Mouse (Mus musculus) MN1 (cell line): ENCODE measurements around the gene Ces2g.

Source experiments
- DNase-seq: peaks from one replicate; pipeline ENCODE4 v3.0.0-alpha.2; 2016; ENCODE audit warnings: low spot score

Ces2g gene

GRCm38 (mm10) chr8:104961537-104961961 lies at the start of gene Ces2g:
Gene Ces2g (plus strand): TSS chr8:104961718.
- DNase-seq, result no peak

GRCm38 (mm10) chr8:104925972-104926596 lies 35.4 kb upstream of the Ces2g start, which contains the start of gene Ces2e:
Gene Ces2e (plus strand): TSS chr8:104926260.
- no peak for DNase-seq

GRCm38 (mm10) chr8:104927301-104927700 lies 34.2 kb upstream of the Ces2g start:
- no peak for DNase-seq

DNA sequence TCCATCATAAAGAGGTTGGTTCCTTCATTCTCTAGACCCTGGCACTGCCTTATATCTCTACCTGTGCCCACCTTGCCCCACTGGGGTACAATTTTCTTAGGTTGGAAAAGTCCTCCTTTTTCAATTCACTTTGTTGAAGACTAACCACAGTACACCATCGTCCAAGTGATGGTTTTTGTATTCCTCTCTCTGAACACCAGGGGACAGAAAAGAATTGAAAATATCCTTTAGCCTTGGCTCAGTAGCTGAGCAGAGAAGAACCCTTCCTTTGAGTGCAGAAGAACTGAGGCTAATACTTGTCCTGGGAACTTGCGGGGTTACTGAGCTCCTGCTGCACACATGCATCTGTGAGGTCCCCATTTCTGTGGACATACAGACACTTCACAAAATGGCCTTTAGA lies 16.9 kb upstream of the Ces2g start:
- no peak for DNase-seq

- DNase-seq, result no peak
These were observed 14.5 kb upstream of the Ces2g start, which contains the start of gene Ces2f for GRCm38 (mm10) chr8:104947056-104947455. Gene Ces2f (plus strand): TSS chr8:104947356.

GRCm38 (mm10) chr8:104949031-104949430 lies 12.5 kb upstream of the Ces2g start:
- DNase-seq, result no peak

DNA sequence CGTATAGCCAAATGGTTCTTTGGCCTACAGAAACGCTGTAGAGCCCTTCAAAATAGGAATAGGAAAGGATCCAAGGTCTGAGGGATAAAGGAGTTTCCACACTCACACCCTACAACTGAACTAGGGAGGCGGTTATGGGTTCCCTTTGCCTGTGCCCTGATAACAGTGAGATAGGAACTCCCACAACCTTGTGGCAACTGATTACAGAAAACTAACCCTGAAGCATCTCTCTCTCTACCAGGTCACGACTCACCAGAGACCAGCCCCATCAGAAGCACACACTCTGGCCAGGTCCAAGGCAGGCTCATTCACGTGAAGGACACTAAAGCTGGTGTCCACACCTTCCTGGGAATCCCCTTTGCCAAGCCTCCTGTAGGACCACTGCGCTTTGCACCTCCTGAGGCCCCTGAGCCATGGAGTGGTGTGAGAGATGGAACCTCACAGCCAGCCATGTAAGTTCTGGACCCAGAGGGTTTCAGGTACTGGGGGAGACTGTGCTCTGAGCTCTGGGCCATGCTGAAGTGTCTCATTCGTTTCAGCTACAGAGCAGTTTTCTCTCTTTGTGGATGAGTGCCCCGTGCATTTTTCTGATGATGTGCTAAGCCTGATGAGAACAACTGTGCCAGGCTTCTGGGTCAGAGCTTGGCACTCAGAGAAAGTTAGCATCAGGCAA lies 847 bp downstream of the Ces2g start:
- DNase-seq, result no peak

DNA sequence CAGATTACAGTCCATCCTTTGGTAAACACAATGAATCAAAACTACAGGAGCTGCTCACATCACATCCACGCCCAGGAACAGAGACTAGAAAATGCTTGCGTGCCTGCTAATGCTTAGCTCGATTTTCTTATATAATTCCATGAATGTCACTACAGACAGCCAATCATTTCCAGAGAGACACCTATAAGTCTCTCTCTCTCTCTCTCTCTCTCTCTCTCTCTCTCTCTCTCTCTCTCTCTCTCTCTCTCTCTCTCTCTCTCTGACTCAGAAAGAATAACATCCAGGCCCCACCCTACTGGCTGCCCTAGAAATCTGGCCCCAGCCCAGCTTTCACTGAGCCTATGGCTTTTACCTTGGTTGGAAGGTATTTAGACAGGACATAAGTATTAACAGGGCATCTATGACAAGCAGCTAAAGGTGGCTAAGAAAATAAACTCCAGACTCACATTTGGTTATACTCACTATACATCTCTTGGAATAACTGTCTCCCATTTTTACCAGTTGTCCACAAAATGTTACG lies 1.9 kb downstream of the Ces2g start:
- no peak for DNase-seq

GRCm38 (mm10) chr8:104984126-104984525 lies 22.6 kb downstream of the Ces2g start:
- DNase-seq, result no peak

GRCm38 (mm10) chr8:104984942-104985341 lies 23.4 kb downstream of the Ces2g start:
- no peak for DNase-seq

DNA sequence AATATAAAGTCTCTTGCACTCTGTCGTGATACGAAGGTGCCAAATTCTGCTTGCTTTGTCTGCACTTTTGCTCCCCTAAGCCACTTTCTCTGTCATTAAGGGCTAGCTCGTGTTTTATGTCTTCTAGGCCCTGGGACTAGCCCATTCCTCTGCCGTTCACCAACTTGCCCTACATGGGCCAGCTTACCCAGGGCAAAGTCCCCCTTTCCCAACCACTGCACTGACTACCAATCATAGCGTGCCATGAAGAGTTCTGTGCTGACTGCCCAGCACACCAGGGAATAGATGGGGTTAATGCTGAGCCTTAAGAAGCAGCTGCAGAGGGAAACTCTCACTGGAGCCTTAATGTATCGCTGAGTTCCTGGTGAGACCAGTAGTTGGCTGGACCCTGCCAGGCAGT lies 36.7 kb downstream of the Ces2g start:
- DNase-seq, result no peak

DNA sequence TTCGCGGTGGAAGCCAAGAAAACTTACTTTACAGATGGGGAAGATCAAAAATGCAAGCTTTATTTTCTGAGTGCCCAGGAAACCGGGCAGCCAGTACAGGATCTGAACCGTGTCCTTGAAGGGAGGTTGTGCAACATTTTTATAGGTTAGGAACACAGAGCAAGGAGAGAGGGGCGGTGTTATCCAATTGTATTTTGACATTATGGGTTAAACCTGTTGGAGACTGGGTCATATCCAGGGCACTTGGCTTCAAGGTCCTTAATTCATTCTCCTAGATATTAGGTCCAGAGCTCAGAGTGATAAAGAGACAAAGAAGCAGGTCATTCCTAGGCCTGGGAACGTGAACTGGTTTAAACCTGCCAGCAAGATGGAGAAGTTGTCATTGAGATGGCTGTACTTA lies 37.7 kb downstream of the Ces2g start:
- DNase-seq, result no peak

DNA sequence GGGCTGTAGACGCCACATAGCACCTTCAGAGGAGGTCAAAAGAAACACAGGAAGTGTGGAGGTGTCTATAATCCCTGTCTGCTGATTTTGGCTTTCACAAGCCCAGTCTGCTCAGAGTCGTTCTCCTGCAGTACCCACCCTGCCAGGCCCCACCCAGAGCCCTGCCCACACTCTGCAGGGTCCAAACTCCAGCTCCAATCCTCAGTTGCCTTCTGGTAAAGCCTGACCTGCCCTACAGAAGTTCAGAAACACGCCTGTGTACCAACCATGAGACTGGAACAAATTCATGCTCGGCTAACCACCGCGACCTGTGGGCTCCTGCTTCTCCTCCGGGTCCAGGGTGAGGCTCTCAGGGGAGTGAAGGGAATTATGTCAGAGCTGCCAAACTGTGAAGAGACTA lies 39.1 kb downstream of the Ces2g start, which contains the start of gene Ces2h:
Gene Ces2h, plus strand, starts transcription at position 268 of the 400 bp plus-strand sequence.
- DNase-seq, result no peak

DNA sequence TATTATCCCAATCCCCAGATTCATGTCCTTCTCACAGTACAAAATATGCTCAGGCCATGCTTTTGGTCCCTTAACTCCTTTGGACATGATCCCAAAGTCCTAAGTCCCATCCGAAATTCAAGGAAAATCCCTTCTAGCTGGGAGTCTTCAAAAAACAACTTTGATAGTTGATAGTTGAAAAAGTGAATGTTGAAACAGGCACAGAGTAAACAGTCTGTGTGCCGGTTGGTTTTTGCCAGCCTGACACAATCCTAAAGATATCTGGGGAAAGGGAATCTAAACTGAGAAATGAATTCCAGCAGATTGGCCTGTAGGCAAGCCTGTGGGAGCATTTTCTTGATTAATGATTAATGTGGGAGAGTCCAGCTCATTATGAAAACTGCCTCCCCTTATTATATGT lies 48.5 kb downstream of the Ces2g start:
- DNase-seq, result no peak

DNA sequence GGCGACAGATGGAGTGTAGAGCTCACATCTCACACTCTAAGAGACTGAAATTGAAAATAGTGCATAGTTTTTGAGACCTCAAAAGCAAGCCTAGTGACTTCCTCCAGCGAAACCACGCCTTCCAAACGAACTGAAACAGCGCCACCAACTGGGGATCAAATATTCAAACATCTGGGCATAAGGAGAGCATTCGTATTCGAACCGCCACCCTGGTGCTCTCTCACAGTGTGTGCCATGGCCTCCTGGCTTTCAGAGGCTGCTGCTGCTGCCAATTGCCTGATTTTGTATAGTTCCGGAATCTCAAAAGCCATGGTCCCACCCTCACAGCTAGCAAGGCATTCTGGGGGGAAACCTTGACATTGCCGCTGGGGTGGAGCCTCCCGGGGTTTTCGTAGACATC lies 49.6 kb downstream of the Ces2g start:
- DNase-seq, result no peak

DNA sequence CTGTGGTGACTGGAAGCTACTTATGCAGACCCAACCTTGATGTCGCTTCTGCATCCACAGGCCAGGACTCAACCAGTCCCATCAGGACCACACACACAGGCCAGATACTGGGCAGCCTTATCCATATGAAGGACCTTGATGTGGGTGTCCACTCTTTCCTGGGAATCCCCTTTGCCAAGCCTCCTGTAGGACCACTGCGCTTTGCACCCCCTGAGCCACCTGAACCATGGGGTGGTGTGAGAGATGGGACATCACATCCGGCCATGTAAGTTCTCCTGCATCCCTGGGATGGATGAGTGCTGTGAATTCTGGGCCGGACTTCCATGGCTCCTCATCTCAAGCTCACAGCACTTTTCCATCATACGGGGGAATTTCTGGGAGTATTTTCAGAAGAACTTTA lies 52.9 kb downstream of the Ces2g start:
- DNase-seq, result no peak
